Mouse (Mus musculus) small intestine, adult 10 weeks (tissue): ENCODE results near the gene Wdr45. TPM values are rescaled to one million over a fixed set of nuclear protein-coding genes. Genes with fewer than 3 reads are reported as not detected.

Experiments used
- polyA plus RNA-seq: library from polyadenylated mRNA; stranded (reverse); fragments of 350-450 nt; fragmentation: Illumina TruSeq; extraction: RNeasy Lipid Tissue Mini Kit (QIAGEN cat#74804); gene quantifications from one replicate; pipeline ENCODE4 v1.2.3, GENCODE M21; 2014; ENCODE audit warnings: low replicate concordance

Wdr45 gene
- polyA plus RNA-seq = 3.8 TPM

DNA sequence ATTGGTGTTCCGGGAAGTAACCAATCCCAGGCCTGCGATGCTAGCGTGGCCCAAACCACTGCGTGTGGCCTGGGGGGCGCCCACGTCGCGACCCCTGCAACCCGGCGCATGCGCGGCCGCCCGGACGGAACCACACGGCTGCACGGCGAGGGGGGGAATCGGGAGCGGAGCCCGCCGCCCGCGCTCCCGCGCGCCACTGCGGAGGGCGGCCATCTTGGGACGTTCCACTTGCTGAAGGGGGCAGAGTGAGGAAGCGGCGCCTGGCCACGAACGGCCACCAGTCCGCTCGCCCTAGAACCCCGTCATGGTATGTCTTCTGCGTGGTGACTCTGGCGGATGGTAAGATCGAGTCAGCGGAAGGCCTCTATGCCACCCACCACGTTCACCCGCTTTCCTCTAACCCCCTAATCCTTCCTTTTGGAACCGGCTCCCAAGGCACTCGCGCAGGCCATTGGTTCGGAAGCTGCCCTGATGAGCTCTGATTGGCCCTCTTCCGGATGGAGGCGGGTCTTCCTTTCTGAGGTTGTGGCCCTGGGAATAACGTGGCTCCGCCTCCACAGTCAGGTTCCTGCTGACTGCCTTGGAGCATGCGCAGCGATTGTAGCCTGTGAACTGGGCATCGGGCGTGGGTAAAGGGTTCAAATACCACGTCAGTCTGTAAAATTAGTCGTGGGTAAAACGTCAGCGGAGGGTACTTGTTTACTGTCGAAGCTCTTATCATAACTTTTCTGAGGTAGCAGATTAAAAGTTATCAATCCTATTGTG is at the start of gene Wdr45:
Gene Wdr45, plus strand, starts transcription at position 199 of the 765 bp plus-strand sequence.

DNA sequence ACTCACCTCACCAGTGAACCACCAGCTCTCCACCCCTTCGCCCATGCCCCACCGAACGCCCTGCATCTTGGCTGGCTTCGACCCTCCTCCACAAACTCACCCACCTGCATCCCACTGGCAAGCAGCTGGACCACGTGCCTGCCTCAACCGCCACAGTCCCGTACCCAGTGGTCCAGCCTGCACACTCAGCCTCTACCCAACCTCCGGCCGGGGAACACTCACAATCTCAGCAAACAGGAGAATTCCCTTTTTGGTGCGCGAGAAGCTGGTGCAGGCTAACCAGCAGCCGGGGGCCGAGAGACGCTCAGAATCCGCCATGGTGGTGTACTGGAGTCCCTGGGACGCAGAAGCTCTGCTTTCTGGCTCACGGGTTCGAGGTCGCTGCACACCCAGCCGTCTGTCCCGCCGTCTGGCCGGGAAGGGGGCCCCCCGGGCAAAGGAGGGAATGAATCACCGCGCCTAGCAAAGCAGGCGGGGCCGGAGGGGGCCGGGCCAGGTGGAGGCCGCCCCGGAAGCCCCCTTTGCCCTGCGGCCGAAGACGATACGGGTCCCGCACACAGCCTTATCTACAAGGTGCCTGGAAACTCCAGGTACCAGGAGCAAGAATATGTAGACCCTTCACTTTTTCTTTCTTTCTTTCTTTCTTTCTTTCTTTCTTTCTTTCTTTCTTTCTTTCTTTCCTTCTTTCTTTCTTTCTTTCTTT is 43.1 kb upstream of the Wdr45 start, which contains the start of gene Plp2:
Gene Plp2, minus strand, starts transcription at position 470 of the 703 bp plus-strand sequence.

DNA sequence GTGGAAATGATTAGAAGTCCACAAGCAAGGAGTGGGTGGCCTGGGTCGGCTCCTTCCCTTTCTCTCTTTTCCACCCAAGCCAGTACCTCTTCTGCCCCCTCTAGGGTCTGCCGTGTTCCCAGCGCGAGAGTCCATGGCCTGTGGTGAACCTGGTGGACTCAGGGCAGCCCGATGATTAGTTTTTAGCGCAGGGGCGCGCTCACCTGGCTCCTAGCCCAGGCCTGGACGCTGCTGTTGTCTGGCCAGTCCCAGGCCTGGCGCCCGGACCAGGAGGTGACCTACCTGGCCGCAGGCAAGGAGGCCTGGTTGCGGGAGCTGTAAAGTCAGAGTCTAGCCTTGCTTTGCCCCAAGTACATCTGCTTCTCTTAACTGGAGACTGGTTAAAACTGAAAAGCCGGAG is 33.3 kb upstream of the Wdr45 start, which contains the start of gene Magix:
Gene Magix, minus strand, starts transcription at position 388 of the 400 bp plus-strand sequence.

DNA sequence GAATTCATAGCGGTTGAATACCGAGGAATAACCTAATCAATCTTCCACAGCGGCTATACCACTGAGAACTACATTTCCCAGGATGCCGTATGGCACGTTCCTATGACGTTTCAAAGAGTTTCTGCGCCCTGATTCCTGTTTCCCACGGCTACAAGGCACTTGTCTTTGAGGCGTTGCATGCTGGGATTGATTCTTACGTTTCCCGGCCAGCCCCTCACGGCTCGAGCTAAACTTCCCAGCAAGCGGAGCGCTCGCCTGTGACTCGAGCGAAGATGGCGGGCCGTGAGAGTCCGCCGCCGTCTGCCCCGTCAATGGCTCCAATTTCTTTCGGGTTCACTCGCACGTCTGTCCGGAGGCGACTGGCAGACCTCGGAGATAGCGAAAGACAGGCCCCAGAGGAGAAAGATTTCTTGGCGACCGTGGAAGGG is 17.2 kb upstream of the Wdr45 start, which contains the start of gene Gpkow:
Gene Gpkow, plus strand, starts transcription at position 178 of the 428 bp plus-strand sequence.

DNA sequence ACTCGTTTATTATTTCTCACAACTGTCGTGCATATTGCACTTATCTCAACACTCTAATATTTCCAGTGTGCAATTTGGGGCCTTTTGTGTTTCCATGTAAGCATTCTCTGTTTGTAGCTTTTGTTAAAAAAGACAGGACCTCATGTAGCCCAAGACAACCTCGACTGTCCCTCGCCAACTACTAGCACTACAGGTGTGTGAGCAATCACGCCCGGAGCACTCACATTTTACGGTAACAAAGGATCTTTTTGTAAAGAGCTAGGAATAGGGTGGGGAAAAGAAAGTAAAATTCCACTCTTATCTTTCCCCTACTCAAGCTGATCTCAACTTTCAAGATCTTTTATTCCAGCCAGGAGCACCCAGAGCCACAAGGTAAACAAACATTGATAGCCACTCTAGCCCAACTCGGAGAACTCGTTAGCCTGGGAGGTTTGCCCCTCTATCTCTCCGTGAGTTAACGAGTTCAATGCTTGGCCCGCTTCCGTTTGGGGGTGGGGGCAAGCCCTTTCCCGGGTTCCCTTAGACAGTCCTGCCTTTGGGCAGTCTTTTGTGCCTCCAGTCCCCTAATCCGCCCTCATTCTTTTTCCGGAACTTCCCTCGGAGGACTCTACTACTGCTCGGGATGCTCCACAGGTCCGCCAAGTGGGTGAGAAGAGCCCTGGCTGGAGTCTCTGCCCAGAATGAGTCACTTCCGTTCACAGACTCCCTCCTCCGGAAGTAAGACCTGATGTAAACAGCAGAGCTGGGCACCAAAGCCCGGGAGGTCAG is 7.6 kb downstream of the Wdr45 start, which contains the start of gene Gm45208:
Gene Gm45208, plus strand, starts transcription at position 732 of the 768 bp plus-strand sequence.

DNA sequence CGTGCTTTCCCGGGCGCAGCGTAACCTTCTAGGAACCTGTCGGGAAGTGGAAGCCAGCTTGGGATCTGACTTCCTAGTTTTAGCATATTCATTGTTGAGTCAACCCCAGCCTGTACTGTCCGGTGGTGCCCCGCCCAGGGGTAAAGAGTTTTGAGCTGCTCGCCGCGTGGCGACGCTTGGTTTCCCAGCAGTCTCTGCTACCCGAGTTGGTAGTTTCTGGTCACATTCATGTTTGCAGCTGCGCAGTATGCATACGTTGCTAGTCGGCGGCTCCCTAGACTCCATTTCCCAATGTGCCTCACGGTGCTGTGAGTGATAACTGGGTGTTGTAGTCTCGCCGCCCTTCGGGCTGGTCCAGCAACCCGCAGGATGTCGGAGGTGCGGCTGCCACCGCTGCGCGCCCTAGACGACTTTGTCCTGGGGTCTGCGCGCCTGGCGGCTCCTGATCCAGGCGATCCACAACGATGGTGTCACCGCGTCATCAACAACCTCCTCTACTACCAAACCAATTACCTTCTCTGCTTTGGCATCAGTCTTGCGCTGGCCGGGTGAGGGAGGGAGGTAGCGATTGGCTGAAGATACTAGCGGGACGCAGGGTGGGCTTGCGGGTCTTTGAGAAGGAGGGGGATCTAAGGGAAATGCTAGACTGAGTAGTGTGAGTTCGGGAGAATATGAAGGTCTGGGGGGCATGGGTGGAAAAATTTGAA is 14.2 kb downstream of the Wdr45 start, which contains the start of gene Praf2:
Gene Praf2, plus strand, starts transcription at position 225 of the 707 bp plus-strand sequence.

DNA sequence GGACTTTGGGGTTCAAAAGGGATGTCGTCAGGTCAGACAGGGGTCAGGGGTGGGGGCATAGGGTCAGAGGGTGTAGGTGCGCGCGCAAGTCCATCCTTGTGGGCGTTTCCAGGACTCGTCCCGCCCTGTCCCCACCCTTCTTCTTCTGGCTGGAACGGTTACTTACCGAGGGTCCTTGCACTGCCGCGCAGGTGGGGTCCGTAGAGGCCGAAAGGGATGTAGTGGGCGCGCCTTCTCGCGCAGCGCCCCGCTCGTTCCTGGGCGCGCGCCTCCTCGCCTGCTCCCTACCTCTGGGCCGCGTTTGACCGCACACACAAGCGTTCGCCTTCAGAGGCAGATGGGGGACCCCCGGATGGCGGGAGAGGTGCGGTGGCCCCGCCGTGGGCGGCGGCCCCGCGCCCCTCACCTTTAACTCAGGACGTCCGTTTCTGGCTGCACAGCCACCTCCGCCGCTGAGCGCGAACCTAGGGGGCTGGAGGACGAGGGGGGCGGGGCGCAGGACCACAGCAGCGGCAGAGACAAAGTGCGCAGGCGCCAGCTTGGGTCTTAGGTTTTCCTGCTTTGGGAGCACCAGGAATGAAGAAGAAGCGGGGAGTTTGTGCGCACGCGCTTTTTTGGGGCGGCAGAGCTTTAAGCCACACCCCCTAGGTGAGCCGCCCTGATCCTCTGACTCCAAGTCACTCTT is 36.4 kb downstream of the Wdr45 start, which contains the start of gene Ccdc120:
Gene Ccdc120, minus strand, starts transcription at position 474 of the 685 bp plus-strand sequence.

DNA sequence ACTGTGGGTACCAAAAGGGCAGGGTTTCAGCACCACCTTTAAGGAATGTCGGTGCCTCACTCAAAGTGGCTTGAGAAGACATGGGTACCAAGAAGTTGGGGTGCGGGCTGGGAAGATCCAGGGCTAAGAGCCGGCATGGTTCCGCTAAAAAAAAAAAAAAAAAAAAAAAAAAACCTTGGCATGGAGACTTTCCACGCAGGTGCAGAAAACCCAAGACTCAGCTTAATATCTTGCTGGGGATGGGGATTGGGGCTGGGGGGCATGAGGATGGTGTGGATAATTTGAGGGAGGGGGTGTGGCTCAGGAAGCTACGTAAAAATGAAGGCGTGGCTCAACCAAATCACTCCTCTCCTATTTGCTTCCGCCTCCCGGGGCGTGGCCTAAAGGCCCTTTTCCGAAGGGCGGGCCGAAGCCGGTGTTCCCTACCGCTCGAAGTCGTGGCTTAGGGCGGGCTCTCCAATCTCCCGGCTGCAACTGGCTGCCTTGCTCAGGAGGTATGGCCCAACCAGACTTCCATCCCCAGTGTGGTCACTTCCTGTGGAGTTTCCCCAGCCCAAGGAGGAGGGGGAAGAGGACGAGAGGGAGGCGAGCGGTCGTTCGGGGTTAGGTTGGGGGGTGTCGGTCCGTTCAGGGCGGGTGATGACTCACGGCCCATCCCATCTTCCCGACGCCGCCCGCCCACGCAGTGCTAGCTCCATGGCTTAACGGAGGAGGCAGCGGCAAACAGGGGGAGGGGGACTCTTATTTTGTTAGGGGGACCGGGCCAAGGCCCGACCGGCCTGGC is 48.2 kb downstream of the Wdr45 start, which contains the start of gene Tfe3:
Gene Tfe3, plus strand, starts transcription at position 424 of the 784 bp plus-strand sequence.

Other genes starting within 250 kb of the Wdr45 start
- not detected for gene Foxp3, start 140.7 kb upstream of the Wdr45 start, polyA plus RNA-seq
- gene Ppp1r3f, start 140.1 kb upstream of the Wdr45 start, polyA plus RNA-seq = not detected
- 1.1 TPM for gene Ccdc22, start 108.8 kb upstream of the Wdr45 start, polyA plus RNA-seq
- gene Cacna1f, start 107.2 kb upstream of the Wdr45 start, polyA plus RNA-seq = not detected
- 0.63 TPM for gene Syp, start 75.9 kb upstream of the Wdr45 start, polyA plus RNA-seq
- gene Prickle3, start 57.1 kb upstream of the Wdr45 start, polyA plus RNA-seq = 7.6 TPM
- 26.2 TPM for gene Plp2, start 42.9 kb upstream of the Wdr45 start, polyA plus RNA-seq
- gene Magix, start 33.1 kb upstream of the Wdr45 start, polyA plus RNA-seq = 0.33 TPM
- 33.0 TPM for gene Gpkow, start 17.2 kb upstream of the Wdr45 start, polyA plus RNA-seq
- not detected for gene Gm45208, start 7.9 kb downstream of the Wdr45 start, polyA plus RNA-seq
- 12.1 TPM for gene Praf2, start 14.1 kb downstream of the Wdr45 start, polyA plus RNA-seq
- gene Ccdc120, start 36.6 kb downstream of the Wdr45 start, polyA plus RNA-seq = 4.6 TPM
- 3.7 TPM for gene Tfe3, start 48.2 kb downstream of the Wdr45 start, polyA plus RNA-seq
- gene Gripap1, start 75.4 kb downstream of the Wdr45 start, polyA plus RNA-seq = 21.4 TPM
- 0.89 TPM for gene Kcnd1, start 108.0 kb downstream of the Wdr45 start, polyA plus RNA-seq
- gene Otud5, start 127.0 kb downstream of the Wdr45 start, polyA plus RNA-seq = 26.6 TPM
- 3.7 TPM for gene Pim2, start 163.9 kb downstream of the Wdr45 start, polyA plus RNA-seq
- 6.4 TPM for gene Slc35a2, start 169.7 kb downstream of the Wdr45 start, polyA plus RNA-seq
- 5.5 TPM for gene Pqbp1, start 184.9 kb downstream of the Wdr45 start, polyA plus RNA-seq
- 1.5 TPM for gene Timm17b, start 185.0 kb downstream of the Wdr45 start, polyA plus RNA-seq
- gene Gm10491, start 193.5 kb downstream of the Wdr45 start, polyA plus RNA-seq = not detected
- gene Gm10490, start 195.2 kb downstream of the Wdr45 start, polyA plus RNA-seq = not detected
- not detected for gene Pcsk1n, start 205.5 kb downstream of the Wdr45 start, polyA plus RNA-seq
- not detected for gene Eras, start 214.3 kb downstream of the Wdr45 start, polyA plus RNA-seq
- 0.30 TPM for gene Hdac6, start 233.6 kb downstream of the Wdr45 start, polyA plus RNA-seq